Mouse (Mus musculus): ENCODE results near the gene Olfr686. TPM values are rescaled to one million over a fixed set of nuclear protein-coding genes. Genes with fewer than 3 reads are reported as not detected.

Olfr686 gene
- polyA plus RNA-seq (2015; fragmentation: Nextera tagmentation; extraction: Ambion mirVana): not detected in 2 replicates

GRCm38 (mm10) chr7:105207385-105207784, at the start of gene Olfr686:
TSS of gene Olfr686 (minus strand) at chr7:105207485.
- Histone ChIP-seq H3K9me3 (no peaks in the 10 kb centered on the region), H3K4me3 (no peak within 1 kb of the TSS), H3K36me3 (no peaks in the 10 kb centered on the region), H3K4me2 (no peak within 1 kb of the TSS), H3K4me1 (replicated peaks) (no peaks in the 10 kb centered on the region), H3K27ac (no peak within 1 kb of the TSS), H3K27me3 (no peaks in the 10 kb centered on the region), H3K9ac (no peak within 1 kb of the TSS)
- ATAC-seq (ENCODE audit: low FRiP score): no peak

- Histone ChIP-seq H3K27me3 (no peaks in the 10 kb centered on the region), H3K4me1 (replicated peaks) (no peaks in the 10 kb centered on the region), H3K36me3 (no peaks in the 10 kb centered on the region), H3K9ac (no peak overlapping the region), H3K9me3 (no peaks in the 10 kb centered on the region), H3K4me3 (no peak overlapping the region), H3K27ac (no peak overlapping the region), H3K4me2 (no peak overlapping the region)
- ATAC-seq (ENCODE audit: low FRiP score): no peak
- 66% methylated on average over 5 of the region's 5 CpGs for WGBS
Observed at GRCm38 (mm10) chr7:105256656-105257055, 49.4 kb upstream of the Olfr686 start.

- H3K4me1 ChIP-seq (replicated peaks): no peaks in the 10 kb centered on the region
- no peak for ATAC-seq (ENCODE audit: low FRiP score)
- 64% methylated on average over 1 of the region's 1 CpGs for WGBS
- H3K36me3 ChIP-seq: no peaks in the 10 kb centered on the region
- H3K27ac ChIP-seq: no peak overlapping the region
- H3K9ac ChIP-seq: no peak overlapping the region
- no peaks in the 10 kb centered on the region for H3K9me3 ChIP-seq
- H3K27me3 ChIP-seq: no peaks in the 10 kb centered on the region
- H3K4me2 ChIP-seq: no peak overlapping the region
- no peak overlapping the region for H3K4me3 ChIP-seq
Observed at GRCm38 (mm10) chr7:105248197-105248596, 40.9 kb upstream of the Olfr686 start.

GRCm38 (mm10) chr7:105247671-105248070, 40.4 kb upstream of the Olfr686 start:
- ATAC-seq (ENCODE audit: low FRiP score): no peak
- Histone ChIP-seq H3K9ac (no peak overlapping the region), H3K36me3 (no peaks in the 10 kb centered on the region), H3K4me3 (no peak overlapping the region), H3K4me1 (replicated peaks) (no peaks in the 10 kb centered on the region), H3K27ac (no peak overlapping the region), H3K9me3 (no peaks in the 10 kb centered on the region), H3K27me3 (no peaks in the 10 kb centered on the region), H3K4me2 (no peak overlapping the region)
- whole genome bisulfite sequencing: 87% methylated on average over 3 of the region's 3 CpGs

- Histone ChIP-seq H3K27ac (no peak overlapping the region), H3K9me3 (no peaks in the 10 kb centered on the region), H3K4me1 (replicated peaks) (no peaks in the 10 kb centered on the region), H3K27me3 (no peaks in the 10 kb centered on the region), H3K36me3 (no peaks in the 10 kb centered on the region), H3K4me3 (no peak overlapping the region), H3K9ac (no peak overlapping the region), H3K4me2 (no peak overlapping the region)
- no peak for ATAC-seq (ENCODE audit: low FRiP score)
- WGBS: 92% methylated on average over 2 of the region's 2 CpGs
Observed at GRCm38 (mm10) chr7:105229386-105229785, 22.1 kb upstream of the Olfr686 start.

- no peaks in the 10 kb centered on the region for H3K9me3 ChIP-seq
- no peak overlapping the region for H3K4me3 ChIP-seq
- no peaks in the 10 kb centered on the region for H3K36me3 ChIP-seq
- no peaks in the 10 kb centered on the region for H3K4me1 ChIP-seq (replicated peaks)
- no peaks in the 10 kb centered on the region for H3K27me3 ChIP-seq
- H3K27ac ChIP-seq: no peak overlapping the region
- 89% methylated on average over 1 of the region's 1 CpGs for WGBS
- no peak for ATAC-seq (ENCODE audit: low FRiP score)
- no peak overlapping the region for H3K9ac ChIP-seq
- H3K4me2 ChIP-seq: no peak overlapping the region
Observed at GRCm38 (mm10) chr7:105228138-105228537, 20.9 kb upstream of the Olfr686 start.

GRCm38 (mm10) chr7:105226703-105227102, 19.4 kb upstream of the Olfr686 start:
- no peak for ATAC-seq (ENCODE audit: low FRiP score)
- no peaks in the 10 kb centered on the region for H3K27me3 ChIP-seq
- H3K9me3 ChIP-seq: no peaks in the 10 kb centered on the region
- no peak overlapping the region for H3K4me2 ChIP-seq
- no peak overlapping the region for H3K27ac ChIP-seq
- H3K9ac ChIP-seq: no peak overlapping the region
- no peak overlapping the region for H3K4me3 ChIP-seq
- no peaks in the 10 kb centered on the region for H3K4me1 ChIP-seq (replicated peaks)
- H3K36me3 ChIP-seq: no peaks in the 10 kb centered on the region

GRCm38 (mm10) chr7:105226072-105226471, 18.8 kb upstream of the Olfr686 start:
- no peak overlapping the region for H3K4me3 ChIP-seq
- no peak overlapping the region for H3K27ac ChIP-seq
- no peak overlapping the region for H3K9ac ChIP-seq
- no peaks in the 10 kb centered on the region for H3K27me3 ChIP-seq
- ATAC-seq (ENCODE audit: low FRiP score): no peak
- no peak overlapping the region for H3K4me2 ChIP-seq
- H3K36me3 ChIP-seq: no peaks in the 10 kb centered on the region
- no peaks in the 10 kb centered on the region for H3K4me1 ChIP-seq (replicated peaks)
- no peaks in the 10 kb centered on the region for H3K9me3 ChIP-seq

- WGBS: 80% methylated on average over 4 of the region's 4 CpGs
- Histone ChIP-seq H3K9ac (no peak overlapping the region), H3K4me1 (replicated peaks) (no peaks in the 10 kb centered on the region), H3K36me3 (no peaks in the 10 kb centered on the region), H3K27me3 (no peaks in the 10 kb centered on the region), H3K4me3 (no peak overlapping the region), H3K4me2 (no peak overlapping the region), H3K27ac (no peak overlapping the region), H3K9me3 (no peaks in the 10 kb centered on the region)
- ATAC-seq (ENCODE audit: low FRiP score): no peak
Observed at GRCm38 (mm10) chr7:105218281-105218680, 11.0 kb upstream of the Olfr686 start.

- 49% methylated on average over 1 of the region's 1 CpGs for WGBS
- no peak overlapping the region for H3K4me2 ChIP-seq
Observed at GRCm38 (mm10) chr7:105214761-105215160, 7.5 kb upstream of the Olfr686 start.

GRCm38 (mm10) chr7:105185912-105186311, 21.4 kb downstream of the Olfr686 start, which contains the start of gene Olfr685:
TSS of gene Olfr685 (minus strand) at chr7:105186012.
- Histone ChIP-seq H3K4me3 (no peak within 1 kb of the TSS), H3K9ac (no peak within 1 kb of the TSS), H3K4me1 (replicated peaks) (no peaks in the 10 kb centered on the region), H3K27ac (no peak within 1 kb of the TSS), H3K27me3 (no peaks in the 10 kb centered on the region), H3K36me3 (no peaks in the 10 kb centered on the region), H3K4me2 (no peak within 1 kb of the TSS), H3K9me3 (no peaks in the 10 kb centered on the region)
- 90% methylated on average over 1 of the region's 1 CpGs for WGBS
- no peak for ATAC-seq (ENCODE audit: low FRiP score)

More at GRCm38 (mm10) chr7:105214761-105215160, 7.5 kb upstream of the Olfr686 start:
- Histone ChIP-seq H3K9me3 (no peaks in the 10 kb centered on the region), H3K4me3 (no peak overlapping the region), H3K27ac (no peak overlapping the region), H3K27me3 (no peaks in the 10 kb centered on the region), H3K9ac (no peak overlapping the region), H3K4me1 (replicated peaks) (no peaks in the 10 kb centered on the region), H3K36me3 (no peaks in the 10 kb centered on the region)
- ATAC-seq (ENCODE audit: low FRiP score): no peak

- Histone ChIP-seq H3K4me2 (no peak overlapping the region), H3K36me3 (no peaks in the 10 kb centered on the region), H3K9me3 (no peaks in the 10 kb centered on the region), H3K4me3 (no peak overlapping the region), H3K27ac (no peak overlapping the region), H3K9ac (no peak overlapping the region), H3K27me3 (no peaks in the 10 kb centered on the region), H3K4me1 (replicated peaks) (no peaks in the 10 kb centered on the region)
- ATAC-seq (ENCODE audit: low FRiP score): no peak
- 62% methylated on average over 4 of the region's 4 CpGs for WGBS
Observed at GRCm38 (mm10) chr7:105170773-105171172, 36.5 kb downstream of the Olfr686 start.

GRCm38 (mm10) chr7:105163553-105163952, 43.7 kb downstream of the Olfr686 start, which contains the start of gene Olfr684:
TSS of gene Olfr684 (minus strand) at chr7:105163653.
- Histone ChIP-seq H3K4me2 (no peak within 1 kb of the TSS), H3K4me3 (no peak within 1 kb of the TSS), H3K27ac (no peak within 1 kb of the TSS), H3K9ac (no peak within 1 kb of the TSS), H3K27me3 (no peaks in the 10 kb centered on the region), H3K4me1 (replicated peaks) (no peaks in the 10 kb centered on the region), H3K36me3 (no peaks in the 10 kb centered on the region), H3K9me3 (no peaks in the 10 kb centered on the region)
- WGBS: 71% methylated on average over 1 of the region's 1 CpGs
- no peak for ATAC-seq (ENCODE audit: low FRiP score)

Data from hindbrain, embryonic 13.5 days (tissue).